Mouse (Mus musculus): ENCODE data around the gene Lcn9.
"Not testable (repeated sequence)": the region's sequence is repeated elsewhere in the genome, so short reads cannot be mapped to it uniquely, and the experiment has no call there.

Gene Lcn9

GRCm38 (mm10) chr2:25822806-25823205 lies at the start of gene Lcn9:
Gene Lcn9 (plus strand): TSS chr2:25823153.
- no peak for DNase-seq

- DNase-seq = no peak
Measured at GRCm38 (mm10) chr2:25773507-25773906, 49.4 kb upstream of the Lcn9 start.

- DNase-seq = no peak
Measured at GRCm38 (mm10) chr2:25774640-25775039, 48.3 kb upstream of the Lcn9 start.

- no peak for DNase-seq
Measured at GRCm38 (mm10) chr2:25775991-25776390, 47.0 kb upstream of the Lcn9 start.

- DNase-seq = no peak
Measured at GRCm38 (mm10) chr2:25776717-25777116, 46.2 kb upstream of the Lcn9 start, which contains the start of gene Lcn11. Gene Lcn11 (plus strand): TSS chr2:25777017.

DNA sequence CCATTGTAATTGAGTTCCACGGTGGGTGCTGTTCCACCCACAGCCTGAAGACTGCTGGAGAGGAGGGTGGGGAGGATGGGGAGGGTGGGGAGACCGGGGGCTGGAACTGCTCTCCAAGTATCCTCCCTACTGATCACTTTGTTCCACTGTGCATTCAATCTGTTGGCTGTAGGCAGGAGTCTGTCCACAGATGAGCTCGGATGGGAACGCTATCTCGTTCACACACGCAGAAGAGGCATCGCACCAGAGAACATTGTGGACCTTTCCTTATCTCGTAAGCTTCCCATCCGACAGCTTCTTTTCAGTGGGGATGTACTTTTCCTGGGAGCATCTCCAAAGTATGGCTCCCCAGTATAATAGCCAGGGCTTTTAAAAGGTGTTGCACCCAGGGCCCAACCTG lies 43.9 kb upstream of the Lcn9 start:
- DNase-seq = no peak

DNA sequence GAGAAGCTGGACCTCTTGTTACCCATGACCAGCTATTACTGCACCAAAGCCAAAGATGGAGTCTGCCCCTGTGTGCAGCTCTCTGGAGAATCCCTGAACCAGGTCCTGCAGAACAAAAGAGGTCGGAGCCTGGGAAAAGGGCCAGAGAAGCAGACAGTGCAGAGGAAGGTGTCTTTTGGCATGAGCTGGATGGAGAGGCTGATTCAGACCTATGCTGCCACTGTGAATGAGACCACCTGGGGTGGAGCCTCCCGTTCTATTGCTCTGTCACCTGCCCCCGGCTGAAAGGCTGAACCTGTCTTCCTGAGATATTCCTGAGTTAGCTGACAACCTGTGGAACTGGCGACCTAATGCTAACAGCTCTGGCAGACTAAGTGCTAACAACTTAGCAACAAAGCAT lies 42.0 kb upstream of the Lcn9 start:
- peak; percentile 11 for DNase-seq

- DNase-seq = no peak
Measured at GRCm38 (mm10) chr2:25781957-25782356, 41.0 kb upstream of the Lcn9 start, which contains the start of gene Gm13539. Gene Gm13539 (plus strand): TSS chr2:25782257.

- no peak for DNase-seq
Measured at GRCm38 (mm10) chr2:25785573-25786322, 37.2 kb upstream of the Lcn9 start.

- DNase-seq = no peak
Measured at GRCm38 (mm10) chr2:25789092-25789491, 33.9 kb upstream of the Lcn9 start.

DNA sequence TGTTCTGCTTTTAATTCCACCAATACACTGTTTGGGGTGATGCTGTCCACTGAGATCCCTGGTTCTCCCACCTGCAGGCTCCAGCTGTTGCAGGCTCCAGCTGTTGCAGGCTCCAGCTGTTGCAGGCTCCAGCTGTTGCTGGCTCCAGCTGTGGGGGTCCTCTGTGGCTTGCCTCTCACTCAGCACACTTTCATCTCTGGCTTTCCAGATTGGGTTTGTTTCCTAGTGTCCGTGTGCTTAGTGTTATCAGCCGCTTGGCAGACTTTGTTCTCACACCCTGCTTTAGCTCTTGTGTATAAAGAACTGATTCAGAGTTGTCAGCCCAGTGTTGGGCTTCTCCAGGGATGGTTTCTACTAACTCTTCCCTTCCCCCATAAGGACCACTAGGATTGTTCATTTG lies 25.3 kb upstream of the Lcn9 start:
- no peak for DNase-seq

- DNase-seq = no peak
Measured at GRCm38 (mm10) chr2:25798065-25798464, 24.9 kb upstream of the Lcn9 start.

DNA sequence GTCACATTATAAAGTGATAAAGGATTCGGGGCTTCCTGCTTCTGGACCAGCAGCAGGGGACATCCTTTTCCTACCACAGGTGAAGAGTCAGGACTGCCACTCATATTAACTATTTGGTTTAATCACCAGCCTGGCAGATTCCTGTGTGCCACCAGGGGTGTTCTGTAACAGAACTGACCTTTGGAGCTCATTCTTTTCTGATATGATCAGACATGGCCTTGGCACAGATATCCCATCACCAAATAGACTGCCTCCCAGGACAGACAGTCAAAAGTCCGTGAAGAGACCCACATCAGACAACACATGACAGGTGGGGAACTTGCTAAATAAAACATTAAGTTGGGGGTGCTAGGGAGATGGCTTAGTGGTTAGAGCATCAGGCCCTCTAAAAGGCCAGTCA lies 11.2 kb upstream of the Lcn9 start:
- no peak for DNase-seq

GRCm38 (mm10) chr2:25813364-25813763 lies 9.6 kb upstream of the Lcn9 start:
- no peak for DNase-seq

GRCm38 (mm10) chr2:25815748-25816147 lies 7.2 kb upstream of the Lcn9 start, which contains the start of gene Glt6d1:
Gene Glt6d1 (minus strand): TSS chr2:25815848.
- DNase-seq = not testable (repeated sequence)

DNA sequence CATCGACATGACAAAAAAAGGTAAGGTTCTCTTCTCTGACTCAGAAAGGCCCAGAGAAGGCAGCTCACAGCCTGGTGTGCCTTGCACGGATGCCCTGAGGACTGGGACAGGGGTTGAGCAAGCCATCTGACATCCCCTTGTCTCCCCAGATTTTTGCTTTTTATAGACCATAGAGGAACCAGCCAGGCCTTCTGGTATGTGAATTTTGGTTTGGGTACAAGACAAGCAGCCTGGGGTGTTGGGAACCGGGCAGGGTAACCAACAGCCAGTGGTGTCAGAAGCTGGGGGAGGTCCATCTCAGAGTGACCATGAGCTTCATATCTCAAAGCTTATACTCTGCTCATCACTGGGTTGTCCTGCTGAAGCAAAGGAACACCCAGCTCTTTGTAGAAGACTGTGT lies 1.8 kb downstream of the Lcn9 start:
- no peak for DNase-seq

- DNase-seq = no peak
Measured at GRCm38 (mm10) chr2:25828344-25828947, 5.5 kb downstream of the Lcn9 start.

DNA sequence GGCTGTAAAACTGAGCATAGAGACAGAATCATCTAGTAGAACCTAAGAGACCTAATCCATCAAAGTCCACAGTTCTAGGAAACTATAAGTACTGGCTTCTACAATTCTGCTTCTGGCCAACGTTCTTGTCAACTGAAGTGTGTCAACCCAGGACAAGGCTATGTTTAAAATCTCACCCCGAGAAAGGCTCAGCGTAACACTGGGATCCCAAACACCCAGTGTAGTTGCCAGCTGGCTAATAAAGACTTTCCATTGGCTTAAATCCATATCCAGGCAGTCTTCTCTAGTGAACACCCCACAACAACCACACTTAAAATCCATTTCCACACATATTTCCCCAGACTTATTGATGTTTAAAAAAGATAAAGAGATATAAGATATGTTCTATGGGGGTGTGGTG lies 7.8 kb downstream of the Lcn9 start:
- no peak for DNase-seq

DNA sequence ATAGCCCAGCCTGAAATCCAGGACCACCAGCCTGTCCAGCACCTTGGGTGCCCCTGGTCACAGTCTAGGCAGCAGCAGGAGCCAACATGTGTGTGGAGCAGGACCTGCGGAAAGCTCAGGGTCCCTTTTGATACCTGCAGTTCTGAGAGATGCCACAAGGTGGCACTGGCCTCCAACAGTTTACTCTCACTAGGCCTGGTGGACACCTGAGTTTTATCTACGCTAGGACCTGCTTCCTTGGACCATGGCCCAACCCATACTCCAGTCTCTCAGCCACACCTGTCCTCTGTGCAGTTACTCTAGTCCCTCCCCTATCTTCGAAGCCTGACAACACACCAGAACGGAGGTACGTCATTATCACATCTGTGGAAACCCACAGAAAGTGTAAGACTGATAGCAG lies 13.3 kb downstream of the Lcn9 start:
- DNase-seq = peak; percentile 81

- DNase-seq = no peak
Measured at GRCm38 (mm10) chr2:25842161-25842560, 19.2 kb downstream of the Lcn9 start.

DNA sequence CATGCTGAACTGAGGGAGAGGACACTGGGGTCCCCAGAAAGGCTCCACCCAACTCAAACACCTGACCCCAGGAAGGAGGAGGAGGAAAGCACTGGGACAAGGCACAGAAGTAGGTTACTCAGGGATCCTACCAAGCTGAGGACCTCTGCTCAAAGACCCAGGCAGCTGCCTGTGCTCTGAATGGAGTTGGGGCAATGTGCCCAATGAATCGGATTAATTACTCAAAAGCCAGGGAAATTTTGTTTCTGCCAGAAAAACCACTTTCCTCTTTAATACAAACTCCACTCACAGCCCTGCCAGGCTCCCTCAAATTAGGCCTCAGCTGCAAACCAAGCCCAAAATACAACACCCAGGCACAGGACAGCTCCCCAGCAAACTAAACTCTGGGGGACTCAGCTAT lies 19.8 kb downstream of the Lcn9 start:
- DNase-seq = no peak

DNA sequence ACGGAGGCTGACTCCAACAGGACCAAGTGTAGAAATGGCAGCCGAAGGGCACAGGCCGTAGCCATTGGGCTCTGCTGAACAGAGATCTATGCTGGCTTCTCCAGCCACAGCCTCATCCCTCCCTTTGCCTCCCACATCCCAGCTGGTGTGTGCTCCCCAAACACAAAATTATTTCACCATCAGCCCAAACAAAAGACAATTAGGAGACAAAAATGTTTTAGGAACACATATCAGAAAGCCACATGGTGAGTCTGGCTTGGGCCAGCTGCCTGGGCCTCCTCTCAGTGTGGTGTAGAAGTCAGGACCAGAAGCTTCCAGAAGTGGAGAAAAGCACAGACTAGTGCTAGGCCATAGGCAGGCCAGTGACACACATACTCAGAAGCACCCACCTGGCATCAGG lies 21.1 kb downstream of the Lcn9 start:
- no peak for DNase-seq

DNA sequence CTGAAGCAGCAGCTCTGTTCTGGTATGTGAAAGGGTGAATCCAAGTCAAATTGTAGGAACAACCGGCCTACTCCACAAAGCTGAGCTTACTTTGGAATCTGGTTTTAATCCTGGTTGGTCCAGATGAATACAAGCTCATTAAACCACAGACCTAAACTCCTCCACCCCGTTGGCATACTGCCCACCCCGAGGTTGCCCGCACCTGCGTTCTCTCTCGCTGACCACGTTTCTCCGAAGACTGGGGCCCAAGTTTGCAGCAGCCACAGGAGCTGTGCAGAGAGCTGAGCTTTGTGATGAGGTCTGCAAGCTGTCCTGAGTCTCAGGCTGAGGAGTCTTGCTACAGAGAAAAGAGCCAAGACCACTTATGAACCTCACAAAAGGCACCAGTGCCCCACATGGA lies 23.6 kb downstream of the Lcn9 start:
- no peak for DNase-seq

DNA sequence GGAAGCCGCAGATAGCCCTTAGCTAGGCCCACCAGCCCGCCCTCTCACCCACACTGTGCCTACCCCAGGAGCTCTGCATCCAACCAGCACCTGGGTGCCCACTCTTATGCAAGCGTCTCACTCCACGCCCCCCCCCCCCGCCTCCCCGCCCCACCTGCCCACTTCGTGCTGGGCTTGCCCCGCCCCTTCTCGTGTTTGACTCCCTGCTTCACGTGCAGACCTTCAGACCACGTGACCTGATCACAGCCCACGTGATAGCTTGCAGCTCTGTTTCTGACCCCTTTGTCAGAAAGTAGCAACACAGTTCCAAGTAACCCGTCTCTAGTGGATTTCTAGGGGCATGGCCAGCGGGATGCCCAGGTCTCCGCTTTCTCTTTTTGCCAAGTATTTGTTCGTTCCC lies 24.3 kb downstream of the Lcn9 start, which contains the start of gene Sohlh1:
Gene Sohlh1 (minus strand): TSS at position 23 of the 400 bp plus-strand sequence.
- no peak for DNase-seq

GRCm38 (mm10) chr2:25850330-25850729 lies 27.4 kb downstream of the Lcn9 start:
- DNase-seq = peak; percentile 71
